Mouse (Mus musculus) megakaryocyte progenitor cell, adult 5-6 weeks (primary cell): ENCODE data around the gene AW551984. TPM values are rescaled to one million over a fixed set of nuclear protein-coding genes. Genes with fewer than 3 reads are reported as not detected.

Experiments
- total RNA-seq, 2 experiments: library from RNA; stranded (forward) in 1 of 2; stranded (reverse) in 1 of 2; fragments of 157-497, 149-512 nt in 1 of 2; fragments of 200-1000 nt in 1 of 2; gene quantifications; 2 replicates each; pipeline versions ENCODE4 v1.2.3 to v1.2.4; 2015 to 2017

The AW551984 gene
- total RNA-seq, 2 experiments from 2014 or later = not detected

Other genes with a start within 250 kb of the AW551984 start
- not detected in 2 replicates for gene Olfr951, start 217.0 kb downstream of the AW551984 start, total RNA-seq (2015)
- not detected in 2 replicates for gene Olfr951, start 217.0 kb downstream of the AW551984 start, total RNA-seq (2017)
- not detected in 2 replicates for gene Olfr952, start 177.3 kb downstream of the AW551984 start, total RNA-seq (2015)
- not detected in 2 replicates for gene Olfr952, start 177.3 kb downstream of the AW551984 start, total RNA-seq (2017)
- not detected in 2 replicates for gene Olfr954, start 147.7 kb downstream of the AW551984 start, total RNA-seq (2015)
- gene Olfr954, start 147.7 kb downstream of the AW551984 start, total RNA-seq (2017) = not detected in 2 replicates
- not detected in 2 replicates for gene Olfr955, start 132.5 kb downstream of the AW551984 start, total RNA-seq (2015)
- gene Olfr955, start 132.5 kb downstream of the AW551984 start, total RNA-seq (2017) = not detected in 2 replicates
- not detected in 2 replicates for gene Olfr44, start 110.4 kb downstream of the AW551984 start, total RNA-seq (2015)
- gene Olfr44, start 110.4 kb downstream of the AW551984 start, total RNA-seq (2017) = not detected in 2 replicates
- not detected in 2 replicates for gene Olfr957, start 88.6 kb downstream of the AW551984 start, total RNA-seq (2015)
- not detected in 2 replicates for gene Olfr957, start 88.6 kb downstream of the AW551984 start, total RNA-seq (2017)
- not detected in 2 replicates for gene Olfr958, start 50.3 kb downstream of the AW551984 start, total RNA-seq (2015)
- not detected in 2 replicates for gene Olfr958, start 50.3 kb downstream of the AW551984 start, total RNA-seq (2017)
- gene Olfr959, start 28.8 kb downstream of the AW551984 start, total RNA-seq (2015) = not detected in 2 replicates
- not detected in 2 replicates for gene Olfr959, start 28.8 kb downstream of the AW551984 start, total RNA-seq (2017)
- gene Olfr148, start 6.3 kb upstream of the AW551984 start, total RNA-seq (2015) = not detected in 2 replicates
- gene Olfr148, start 6.3 kb upstream of the AW551984 start, total RNA-seq (2017) = not detected in 2 replicates
- gene Olfr960, start 17.0 kb upstream of the AW551984 start, total RNA-seq (2015) = not detected in 2 replicates
- not detected in 2 replicates for gene Olfr960, start 17.0 kb upstream of the AW551984 start, total RNA-seq (2017)
- gene Olfr961, start 40.7 kb upstream of the AW551984 start, total RNA-seq (2015) = not detected in 2 replicates
- gene Olfr961, start 40.7 kb upstream of the AW551984 start, total RNA-seq (2017) = not detected in 2 replicates
- gene Olfr963, start 62.8 kb upstream of the AW551984 start, total RNA-seq (2015) = not detected in 2 replicates
- not detected in 2 replicates for gene Olfr963, start 62.8 kb upstream of the AW551984 start, total RNA-seq (2017)
- gene Olfr149, start 102.7 kb upstream of the AW551984 start, total RNA-seq (2015) = not detected in 2 replicates
- not detected in 2 replicates for gene Olfr149, start 102.7 kb upstream of the AW551984 start, total RNA-seq (2017)
- gene Olfr965, start 107.0 kb upstream of the AW551984 start, total RNA-seq (2015) = not detected in 2 replicates
- gene Olfr965, start 107.0 kb upstream of the AW551984 start, total RNA-seq (2017) = not detected in 2 replicates
- gene Olfr150, start 126.6 kb upstream of the AW551984 start, total RNA-seq (2015) = not detected in 2 replicates
- gene Olfr150, start 126.6 kb upstream of the AW551984 start, total RNA-seq (2017) = not detected in 2 replicates
- gene Olfr967, start 141.8 kb upstream of the AW551984 start, total RNA-seq (2015) = not detected in 2 replicates
- not detected in 2 replicates for gene Olfr967, start 141.8 kb upstream of the AW551984 start, total RNA-seq (2017)
- not detected in 2 replicates for gene Olfr968, start 178.8 kb upstream of the AW551984 start, total RNA-seq (2015)
- not detected in 2 replicates for gene Olfr968, start 178.8 kb upstream of the AW551984 start, total RNA-seq (2017)
- gene Olfr969, start 186.5 kb upstream of the AW551984 start, total RNA-seq (2015) = not detected in 2 replicates
- not detected in 2 replicates for gene Olfr969, start 186.5 kb upstream of the AW551984 start, total RNA-seq (2017)
- gene Olfr970, start 204.5 kb upstream of the AW551984 start, total RNA-seq (2015) = not detected in 2 replicates
- not detected in 2 replicates for gene Olfr970, start 204.5 kb upstream of the AW551984 start, total RNA-seq (2017)
- not detected in 2 replicates for gene Olfr971, start 232.5 kb upstream of the AW551984 start, total RNA-seq (2015)
- not detected in 2 replicates for gene Olfr971, start 232.5 kb upstream of the AW551984 start, total RNA-seq (2017)